Mouse (Mus musculus) embryonic facial prominence, embryonic 15.5 days (tissue): ENCODE data around the gene Srgap2. TPM values are rescaled to one million over a fixed set of nuclear protein-coding genes. Genes with fewer than 3 reads are reported as not detected.
"Not testable (repeated sequence)": the region's sequence is repeated elsewhere in the genome, so short reads cannot be mapped to it uniquely, and the experiment has no call there.

Experiments
- ATAC-seq: fragments of 200-750 bp; cut with Nextera tagmentation; 2 replicates; pipeline ENCODE4 v1.8.0; 2017; ENCODE audit warnings: low read depth, moderate TSS enrichment; ENCODE audit not compliant: insufficient number of reproducible peaks, low FRiP score, low TSS enrichment
- H3K27ac ChIP-seq: fragments of 300-500 bp; sonication (generic); replicated peaks from 2 replicates; pipeline ENCODE4 v1.5.1; 2015; ENCODE audit warnings: mild to moderate bottlenecking, inconsistent platforms
- H3K27me3 ChIP-seq: fragments of 300-500 bp; sonication (generic); 2 replicates; pipeline ENCODE4 v1.6.1; 2015; ENCODE audit warnings: inconsistent platforms
- H3K36me3 ChIP-seq: fragments of 300-500 bp; sonication (generic); 2 replicates; pipeline ENCODE4 v1.6.1; 2015; ENCODE audit warnings: mild to moderate bottlenecking, inconsistent platforms
- H3K4me1 ChIP-seq: fragments of 300-500 bp; sonication (generic); 2 replicates; pipeline ENCODE4 v1.6.1; 2015; ENCODE audit warnings: inconsistent platforms
- H3K4me2 ChIP-seq: fragments of 300-500 bp; sonication (generic); replicated peaks from 2 replicates; pipeline ENCODE4 v1.6.1; 2015; ENCODE audit warnings: mild to moderate bottlenecking, inconsistent platforms
- H3K4me3 ChIP-seq: fragments of 300-500 bp; sonication (generic); replicated peaks from 2 replicates; pipeline ENCODE4 v1.5.1; 2015; ENCODE audit warnings: mild to moderate bottlenecking, inconsistent platforms
- H3K9ac ChIP-seq: fragments of 300-500 bp; sonication (generic); 2 replicates; pipeline ENCODE4 v1.6.1; 2015; ENCODE audit warnings: inconsistent platforms
- H3K9me3 ChIP-seq: fragments of 300-500 bp; sonication (generic); replicated peaks from 2 replicates; pipeline ENCODE4 v1.6.1; 2016; ENCODE audit warnings: inconsistent platforms
- WGBS: fragments of 180-500 bp; shearing (Covaris S2); methylation state at CpG from one replicate; pipeline ENCODE4 v1.1.7; 2015; 5-methylcytosine and 5-hydroxymethylcytosine counted together
- polyA plus RNA-seq: library from polyadenylated mRNA; unstranded; fragments of >200 nt; fragmentation: Nextera tagmentation; extraction: Ambion mirVana; gene quantifications from 2 replicates; pipeline ENCODE4 v1.2.1, GENCODE M21; 2015

Gene Srgap2
- polyA plus RNA-seq, 1 experiment from 2014 or later: 18.0 TPM

DNA sequence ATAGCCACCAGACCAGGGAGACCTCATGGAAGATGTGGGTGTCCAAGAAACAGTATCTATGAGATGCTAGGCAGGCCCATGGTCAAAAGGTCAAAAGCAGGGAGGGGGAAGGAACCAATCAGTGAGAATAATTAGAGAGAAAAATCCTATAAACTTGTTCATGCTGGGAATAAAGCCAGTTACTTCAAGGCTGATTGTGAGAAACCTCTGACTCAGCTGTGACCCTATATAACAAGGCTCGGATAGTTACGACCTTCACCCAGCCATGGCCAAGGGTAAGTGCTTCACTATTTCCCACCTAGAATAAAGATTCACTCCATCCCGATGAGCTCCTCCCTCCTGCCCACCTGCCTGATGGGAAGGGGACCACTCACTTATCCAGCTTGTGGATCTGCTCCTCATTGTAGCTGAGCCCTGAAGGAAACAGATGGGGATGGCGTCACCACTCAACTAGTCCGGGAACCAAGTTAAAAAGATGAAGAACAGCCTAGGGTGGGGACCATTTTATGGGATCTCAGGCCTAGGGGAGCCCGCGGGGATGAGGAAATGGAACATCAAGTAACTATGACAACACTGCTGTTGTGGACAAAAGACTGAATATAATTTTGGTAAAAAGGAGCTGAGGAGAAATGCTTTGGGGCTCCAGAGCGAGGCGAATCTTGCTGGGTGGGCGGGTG lies 267.4 kb downstream of the Srgap2 start:
- Histone ChIP-seq H3K9me3 (no peaks in the 10 kb centered on the region), H3K4me3 (no peak overlapping the region), H3K36me3 (no peaks in the 10 kb centered on the region), H3K27me3 (0 out of 2 replicates have a peak, but pooled peaks cover 5% of the 10 kb centered on the region), H3K4me2 (no peak overlapping the region), H3K9ac (no peak overlapping the region), H3K4me1 (no peaks in the 10 kb centered on the region), H3K27ac (no peak overlapping the region)
- no peak for ATAC-seq
- WGBS: 69% methylated on average over 10 of the region's 10 CpGs

DNA sequence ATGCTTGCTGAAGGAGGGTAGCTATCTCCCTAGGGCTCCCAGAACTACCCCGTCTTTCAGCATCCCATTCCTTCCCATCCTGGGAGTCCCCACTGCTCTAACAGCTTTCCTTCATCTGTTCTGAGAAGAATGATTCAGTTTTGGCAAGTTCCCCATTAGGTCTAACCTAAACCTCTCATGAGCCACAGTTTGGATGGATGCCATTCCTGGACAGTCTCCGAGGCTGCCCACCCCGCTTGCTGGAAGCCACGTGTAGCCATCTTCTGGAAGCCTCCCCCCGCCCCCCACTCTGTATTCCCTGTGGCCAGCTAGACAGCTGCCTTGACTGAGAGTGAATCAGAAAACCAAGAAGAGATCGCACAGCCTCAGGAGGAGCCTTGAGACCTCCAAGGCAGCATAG lies 269.9 kb downstream of the Srgap2 start:
- ATAC-seq: no peak
- H3K36me3 ChIP-seq: no peaks in the 10 kb centered on the region

GRCm38 (mm10) chr1:131252516-131253250 lies 274.5 kb downstream of the Srgap2 start:
- H3K4me1 ChIP-seq, H3K9me3 ChIP-seq, H3K4me2 ChIP-seq, H3K36me3 ChIP-seq, ATAC-seq, H3K27me3 ChIP-seq, H3K4me3 ChIP-seq, H3K27ac ChIP-seq, H3K9ac ChIP-seq: not testable (repeated sequence)
- WGBS: 80% methylated on average over 7 of the region's 7 CpGs

More for the DNA sequence above, 269.9 kb downstream of the Srgap2 start:
- no peak overlapping the region for H3K9ac ChIP-seq
- 74% methylated on average over 6 of the region's 6 CpGs for WGBS
- 0 out of 2 replicates have a peak, but pooled peaks cover under 1% of the 10 kb centered on the region for H3K4me1 ChIP-seq
- 0 out of 2 replicates have a peak, but pooled peaks cover 5% of the 10 kb centered on the region for H3K27me3 ChIP-seq
- no peaks in the 10 kb centered on the region for H3K9me3 ChIP-seq
- no peak overlapping the region for H3K4me2 ChIP-seq
- no peak overlapping the region for H3K4me3 ChIP-seq
- no peak overlapping the region for H3K27ac ChIP-seq

DNA sequence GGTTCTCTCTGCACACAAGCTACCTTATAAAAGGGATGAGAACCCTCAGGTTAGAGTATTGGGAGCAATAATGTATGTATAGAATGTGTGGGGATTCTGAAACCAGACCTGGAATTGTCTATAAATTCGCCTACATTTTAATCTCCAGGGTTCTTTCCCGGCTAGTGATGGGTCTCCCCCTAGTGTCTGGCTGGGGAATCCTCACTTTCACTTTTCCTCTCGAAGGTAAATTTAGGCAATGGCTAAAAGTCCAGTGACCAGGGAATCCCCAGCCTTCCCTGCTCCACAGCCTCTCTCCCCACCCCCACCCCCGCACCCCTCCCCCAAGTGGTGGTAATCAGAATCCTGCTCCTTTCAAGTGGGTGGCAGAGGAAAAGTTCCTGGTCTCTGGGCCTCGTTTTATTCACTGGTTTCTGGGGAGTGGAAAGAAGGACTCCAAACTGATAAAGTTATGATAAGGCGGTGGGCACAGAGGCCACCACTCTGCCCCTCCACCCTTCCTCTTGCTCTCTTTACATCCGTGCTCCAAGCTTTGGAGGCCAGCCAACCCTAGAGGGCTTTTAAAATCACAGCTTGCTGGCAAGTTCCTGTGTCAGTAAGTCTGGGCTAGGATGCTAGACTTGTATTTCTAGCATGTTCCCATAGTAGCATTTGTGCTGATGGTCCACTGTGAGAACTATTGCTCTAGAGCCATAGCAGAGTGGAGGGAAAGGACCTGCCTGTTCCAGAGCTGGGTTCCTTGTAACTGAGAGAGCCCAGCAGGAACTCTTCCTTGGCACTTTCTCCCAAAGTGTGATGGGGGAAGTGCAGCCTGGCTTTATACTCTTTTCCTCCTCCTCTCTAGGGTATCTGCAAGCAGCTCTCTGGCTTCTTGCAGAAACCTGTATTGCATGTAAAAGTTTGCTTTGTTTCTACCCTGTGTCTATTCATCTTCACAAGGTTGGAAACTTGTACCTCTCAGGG lies 280.4 kb downstream of the Srgap2 start:
- H3K4me2 ChIP-seq: peak overlapping the region; percentile 99
- H3K27ac ChIP-seq: no peak overlapping the region
- no peak overlapping the region for H3K9ac ChIP-seq
- peaks cover 40% of the 10 kb centered on the region for H3K27me3 ChIP-seq
- WGBS: 8% methylated on average over 7 of the region's 7 CpGs
- peaks cover 34% of the 10 kb centered on the region for H3K4me1 ChIP-seq
- no peaks in the 10 kb centered on the region for H3K36me3 ChIP-seq
- no peaks in the 10 kb centered on the region for H3K9me3 ChIP-seq
- ATAC-seq: no peak
- 0 out of 2 replicates have a peak overlapping the region, but pooled peaks have one; percentile 13 for H3K4me3 ChIP-seq

DNA sequence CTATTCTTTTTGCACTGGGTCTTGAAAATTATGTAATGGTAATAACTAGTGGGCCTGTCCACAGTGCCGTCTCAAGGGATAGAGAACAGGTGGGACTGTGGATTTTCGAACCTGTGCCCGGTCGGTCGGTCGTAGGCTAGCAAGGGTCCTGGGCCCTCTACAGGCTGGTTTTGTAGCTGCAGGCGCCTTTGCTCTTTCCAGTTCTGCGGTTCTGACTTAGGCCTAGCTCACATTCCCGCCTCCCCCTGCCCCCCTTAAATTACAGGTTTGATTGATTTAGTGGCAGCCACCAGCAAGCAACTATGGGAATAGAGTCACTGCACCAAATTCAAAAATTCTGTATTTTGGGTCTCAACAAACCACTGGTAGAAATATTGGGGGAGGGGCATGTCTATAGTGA lies 281.2 kb downstream of the Srgap2 start:
- no peak overlapping the region for H3K9ac ChIP-seq
- no peak overlapping the region for H3K27ac ChIP-seq
- H3K27me3 ChIP-seq: peaks cover 40% of the 10 kb centered on the region
- H3K4me2 ChIP-seq: peak overlapping the region; percentile 99
- H3K9me3 ChIP-seq: no peaks in the 10 kb centered on the region
- 4% methylated on average over 9 of the region's 9 CpGs for WGBS
- H3K4me1 ChIP-seq: peaks cover 34% of the 10 kb centered on the region
- no peaks in the 10 kb centered on the region for H3K36me3 ChIP-seq
- peak; percentile 22; the same call in 1 of the 2 replicates for ATAC-seq
- H3K4me3 ChIP-seq: peak overlapping the region; percentile 61

GRCm38 (mm10) chr1:131245089-131245856 lies 281.9 kb downstream of the Srgap2 start, which contains the start of gene Rassf5:
TSS of gene Rassf5 (minus strand) at chr1:131245258.
- WGBS: 1% methylated on average over 60 of the region's 60 CpGs
- ATAC-seq: 0 out of 2 replicates have a peak, but pooled peaks have one; percentile 9
- H3K27me3 ChIP-seq: peaks cover 40% of the 10 kb centered on the region
- H3K4me2 ChIP-seq: peak within 1 kb of the TSS; percentile 99
- H3K9ac ChIP-seq: peak within 1 kb of the TSS; percentile 44
- H3K9me3 ChIP-seq: no peaks in the 10 kb centered on the region
- no peak within 1 kb of the TSS for H3K27ac ChIP-seq
- peaks cover 34% of the 10 kb centered on the region for H3K4me1 ChIP-seq
- H3K4me3 ChIP-seq: peak within 1 kb of the TSS; percentile 61
- H3K36me3 ChIP-seq: no peaks in the 10 kb centered on the region

- peak overlapping the region; percentile 99 for H3K4me2 ChIP-seq
- peak overlapping the region; percentile 44 for H3K9ac ChIP-seq
- H3K36me3 ChIP-seq: no peaks in the 10 kb centered on the region
- no peaks in the 10 kb centered on the region for H3K9me3 ChIP-seq
- H3K4me3 ChIP-seq: peak overlapping the region; percentile 61
- H3K27me3 ChIP-seq: peaks cover 40% of the 10 kb centered on the region
- 0 out of 2 replicates have a peak, but pooled peaks have one; percentile 41 for ATAC-seq
- H3K27ac ChIP-seq: no peak overlapping the region
- H3K4me1 ChIP-seq: peaks cover 34% of the 10 kb centered on the region
- 2% methylated on average over 57 of the region's 57 CpGs for WGBS
These were observed 282.5 kb downstream of the Srgap2 start for GRCm38 (mm10) chr1:131244536-131245088.

DNA sequence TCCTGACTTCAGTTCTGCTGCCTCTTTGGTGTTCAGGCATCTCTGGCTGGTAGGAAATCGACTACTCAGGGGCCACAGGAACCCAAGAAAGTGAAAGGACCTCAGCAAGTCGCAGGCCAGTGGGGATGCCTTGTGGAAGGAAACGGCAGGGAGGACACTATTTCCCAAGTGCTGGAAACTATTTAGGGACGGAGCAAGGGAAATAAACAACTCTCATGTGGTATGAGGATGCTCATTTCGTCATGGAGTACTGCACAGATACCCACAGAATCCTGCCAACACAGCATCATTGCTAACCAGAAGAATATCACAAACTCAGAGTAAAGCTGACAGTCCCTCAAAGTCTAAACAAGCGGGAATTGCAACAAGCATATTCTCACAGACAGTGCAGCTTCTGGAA lies 284.2 kb downstream of the Srgap2 start:
- H3K4me1 ChIP-seq: peaks cover 44% of the 10 kb centered on the region
- WGBS: 42% methylated on average over 6 of the region's 6 CpGs
- H3K27me3 ChIP-seq: peaks cover 40% of the 10 kb centered on the region
- no peak for ATAC-seq
- H3K4me3 ChIP-seq: no peak overlapping the region
- no peak overlapping the region for H3K27ac ChIP-seq
- no peak overlapping the region for H3K4me2 ChIP-seq
- H3K9me3 ChIP-seq: no peaks in the 10 kb centered on the region
- no peaks in the 10 kb centered on the region for H3K36me3 ChIP-seq
- no peak overlapping the region for H3K9ac ChIP-seq

GRCm38 (mm10) chr1:131239576-131240193 lies 287.5 kb downstream of the Srgap2 start:
- no peak overlapping the region for H3K9ac ChIP-seq
- WGBS: 61% methylated on average over 12 of the region's 12 CpGs
- H3K27ac ChIP-seq: no peak overlapping the region
- H3K4me2 ChIP-seq: no peak overlapping the region
- no peak overlapping the region for H3K4me3 ChIP-seq
- H3K27me3 ChIP-seq: peaks cover 23% of the 10 kb centered on the region
- no peaks in the 10 kb centered on the region for H3K9me3 ChIP-seq
- H3K4me1 ChIP-seq: peaks cover 35% of the 10 kb centered on the region
- H3K36me3 ChIP-seq: no peaks in the 10 kb centered on the region
- ATAC-seq: no peak
